Mouse (Mus musculus) hindlimb bud, embryonic 11.5 days (tissue): Measurements from ENCODE around the gene Gm14743.
"Not testable (repeated sequence)": the region's sequence is repeated elsewhere in the genome, so short reads cannot be mapped to it uniquely, and the experiment has no call there.

Experiments used
- DNase-seq: peaks from one replicate; pipeline ENCODE4 v3.0.0-alpha.2; 2012; ENCODE audit warnings: low read depth, low spot score; ENCODE audit errors: extremely low spot score

The Gm14743 gene

DNA sequence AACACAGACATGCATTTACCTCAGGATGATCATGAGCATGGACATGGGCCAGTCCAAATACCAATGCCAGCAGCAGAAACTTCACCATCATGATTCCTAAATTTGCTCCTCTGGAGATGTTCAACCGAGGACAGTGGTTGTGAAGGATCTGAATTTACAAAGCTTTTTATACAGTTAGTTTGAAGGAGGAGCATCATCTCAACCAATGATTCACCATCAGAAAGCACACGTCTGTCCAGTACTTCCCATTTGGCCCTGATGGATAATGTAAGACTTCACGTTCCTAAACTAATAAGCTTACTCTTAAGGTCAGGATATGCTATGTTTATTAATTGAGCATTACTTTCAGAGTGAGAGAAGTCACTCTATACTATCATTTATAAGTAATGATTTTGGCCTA is at the start of gene Gm14743:
Gm14743 (minus strand) TSS at position 101 of the 400 bp plus-strand sequence.
- not testable (repeated sequence) for DNase-seq

DNA sequence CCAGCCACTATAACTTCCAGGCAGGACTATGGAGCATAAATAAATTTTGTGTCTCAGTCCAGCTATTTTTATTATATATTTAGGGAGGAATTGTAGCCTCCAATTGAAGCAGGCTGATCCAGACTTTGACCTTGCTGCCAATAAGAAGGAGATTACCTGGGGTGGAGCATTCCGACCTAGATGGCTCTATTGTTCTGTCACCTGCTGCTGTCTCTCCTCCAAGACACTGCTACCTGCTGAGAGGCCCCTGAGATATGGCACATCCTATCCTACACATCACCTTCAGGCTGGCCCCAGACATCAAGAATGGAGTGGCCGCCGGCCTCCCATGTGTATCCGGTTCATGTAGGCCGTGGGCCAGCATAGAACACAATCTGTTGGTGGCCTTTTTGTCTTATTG is 42.9 kb downstream of the Gm14743 start:
- DNase-seq, result no peak

DNA sequence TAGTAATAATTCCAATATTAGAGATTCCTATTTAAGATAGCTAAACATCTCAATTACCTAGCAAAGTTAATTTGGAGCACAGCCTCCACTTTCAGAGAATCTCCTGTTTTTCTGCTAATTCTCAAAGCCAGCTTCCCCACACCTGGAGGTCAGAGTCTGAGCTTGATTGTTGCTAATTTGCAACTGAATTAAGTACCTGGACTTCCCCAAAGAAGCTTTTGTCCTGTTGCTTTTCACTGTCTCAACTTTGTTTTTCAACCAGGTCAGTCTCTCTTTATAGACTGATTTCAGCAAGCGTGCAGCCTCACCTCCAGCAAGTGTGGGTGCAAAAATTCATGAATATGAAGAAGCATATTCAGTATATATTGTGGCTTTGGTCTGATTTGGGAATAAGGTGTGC is 43.5 kb downstream of the Gm14743 start:
- not testable (repeated sequence) for DNase-seq
